Mouse (Mus musculus) liver, adult 2 months (tissue): Measurements from ENCODE around the gene Cldn18. TPM values are rescaled to one million over a fixed set of nuclear protein-coding genes. Genes with fewer than 3 reads are reported as not detected.

Source experiments
- DNase-seq: peaks from one replicate; pipeline ENCODE4 v3.0.0-alpha.2; 2011; ENCODE audit warnings: low read depth, low spot score; ENCODE audit errors: extremely low read depth
- H3K27ac ChIP-seq: fragments of 200-500 bp; replicated peaks from 2 replicates; pipeline ENCODE4 v1.5.1; 2012; ENCODE audit warnings: low read depth, mild to moderate bottlenecking, control low read depth, inconsistent platforms, low read length; ENCODE audit not compliant: insufficient read depth
- H3K27me3 ChIP-seq: fragments of 200-500 bp; 2 replicates; pipeline ENCODE4 v1.6.1; 2012; ENCODE audit warnings: mild to moderate bottlenecking, moderate library complexity, low read length, inconsistent platforms; ENCODE audit not compliant: control insufficient read depth, insufficient read depth
- H3K36me3 ChIP-seq: fragments of 200-500 bp; 2 replicates; pipeline ENCODE4 v1.6.1; 2012; ENCODE audit warnings: low read length, inconsistent platforms; ENCODE audit not compliant: control insufficient read depth, insufficient read depth
- H3K4me1 ChIP-seq: fragments of 200-500 bp; 2 replicates; pipeline ENCODE4 v1.6.1; 2011; ENCODE audit warnings: low read length; ENCODE audit not compliant: control insufficient read depth, insufficient read depth
- H3K4me3 ChIP-seq: fragments of 200-500 bp; 2 replicates; pipeline ENCODE4 v1.5.1; 2011; ENCODE audit warnings: low read depth, mild to moderate bottlenecking, control low read depth, low read length, moderate library complexity; ENCODE audit not compliant: insufficient read depth
- H3K79me2 ChIP-seq: fragments of 200-500 bp; 2 replicates; pipeline ENCODE4 v1.6.1; 2012; ENCODE audit warnings: inconsistent platforms, mild to moderate bottlenecking, low read length, moderate library complexity; ENCODE audit not compliant: control insufficient read depth, insufficient read depth
- H3K9ac ChIP-seq: fragments of 200-500 bp; 2 replicates; pipeline ENCODE4 v1.6.1; 2012; ENCODE audit warnings: low read depth, mild to moderate bottlenecking, control low read depth, inconsistent platforms, low read length
- CTCF ChIP-seq: fragments of 200-500 bp; IDR thresholded peaks from 2 replicates; pipeline ENCODE4 v1.5.1; 2011; ENCODE audit warnings: low read depth, low read length, control low read depth
- POLR2A ChIP-seq: fragments of 200-500 bp; IDR thresholded peaks from 2 replicates; pipeline ENCODE4 v1.6.1; 2011; ENCODE audit warnings: low read length, control low read depth; ENCODE audit not compliant: insufficient read depth; ENCODE audit errors: extremely low read depth
- WGBS: fragments of 180-500 bp; shearing (Covaris S2); methylation state at CpG from one replicate; pipeline ENCODE4 v1.1.7; 2018; 5-methylcytosine and 5-hydroxymethylcytosine counted together
- polyA plus RNA-seq: library from polyadenylated mRNA; depleted of rRNA; stranded (reverse); fragments of >200 nt; gene quantifications from 2 replicates; pipeline ENCODE4 v1.2.3, GENCODE M21; 2012
- total RNA-seq: library from RNA; depleted of rRNA; stranded (reverse); fragments of >200 nt; gene quantifications from 2 replicates; pipeline ENCODE4 v1.2.3, GENCODE M21; 2014

Cldn18 gene
- total and polyA plus RNA-seq, 2 experiments: not detected

GRCm38 (mm10) chr9:99694961-99695360 is 22.1 kb downstream of the Cldn18 start:
- no peak for TF ChIP-seq CTCF
- Histone ChIP-seq H3K4me1 (no peaks in the 10 kb centered on the region), H3K27ac (no peak overlapping the region), H3K4me3 (no peak overlapping the region), H3K27me3 (no peaks in the 10 kb centered on the region), H3K79me2 (no peaks in the 10 kb centered on the region), H3K36me3 (no peaks in the 10 kb centered on the region), H3K9ac (no peak overlapping the region)
- DNase-seq: no peak
- 67% methylated on average over 7 of the region's 7 CpGs for WGBS

- no peaks in the 10 kb centered on the region for H3K36me3 ChIP-seq
- TF ChIP-seq POLR2A (no peak), CTCF (no peak)
- H3K27ac ChIP-seq: no peak overlapping the region
- no peaks in the 10 kb centered on the region for H3K27me3 ChIP-seq
- no peaks in the 10 kb centered on the region for H3K79me2 ChIP-seq
- peaks cover 2% of the 10 kb centered on the region; the same call in 1 of the 2 replicates for H3K4me1 ChIP-seq
- H3K4me3 ChIP-seq: no peak overlapping the region
- WGBS: 84% methylated on average over 7 of the region's 7 CpGs
- DNase-seq: no peak
- no peak overlapping the region for H3K9ac ChIP-seq
These were observed 26.7 kb downstream of the Cldn18 start for GRCm38 (mm10) chr9:99690386-99690785.

- H3K79me2 ChIP-seq: no peaks in the 10 kb centered on the region
- 87% methylated on average over 5 of the region's 5 CpGs for WGBS
- no peaks in the 10 kb centered on the region for H3K36me3 ChIP-seq
- peak; percentile 88 for DNase-seq
- TF ChIP-seq CTCF (no peak), POLR2A (no peak)
- no peak overlapping the region for H3K27ac ChIP-seq
- no peaks in the 10 kb centered on the region for H3K27me3 ChIP-seq
- peaks cover 2% of the 10 kb centered on the region; the same call in 1 of the 2 replicates for H3K4me1 ChIP-seq
- no peak overlapping the region for H3K9ac ChIP-seq
- H3K4me3 ChIP-seq: no peak overlapping the region
These were observed 27.3 kb downstream of the Cldn18 start for GRCm38 (mm10) chr9:99689796-99690195.

GRCm38 (mm10) chr9:99685536-99686231 is 31.4 kb downstream of the Cldn18 start:
- WGBS: 68% methylated on average over 5 of the region's 5 CpGs
- no peak overlapping the region for H3K4me3 ChIP-seq
- no peaks in the 10 kb centered on the region for H3K27me3 ChIP-seq
- H3K36me3 ChIP-seq: no peaks in the 10 kb centered on the region
- no peak overlapping the region for H3K27ac ChIP-seq
- H3K4me1 ChIP-seq: peaks cover 2% of the 10 kb centered on the region; the same call in 1 of the 2 replicates
- H3K79me2 ChIP-seq: no peaks in the 10 kb centered on the region
- H3K9ac ChIP-seq: no peak overlapping the region
- DNase-seq: peak; percentile 35
- TF ChIP-seq POLR2A (no peak), CTCF (no peak)

GRCm38 (mm10) chr9:99685061-99685521 is 32.0 kb downstream of the Cldn18 start:
- WGBS: 52% methylated on average over 5 of the region's 5 CpGs
- Histone ChIP-seq H3K79me2 (no peaks in the 10 kb centered on the region), H3K9ac (no peak overlapping the region), H3K4me3 (no peak overlapping the region), H3K27ac (no peak overlapping the region), H3K4me1 (peaks cover 2% of the 10 kb centered on the region; the same call in 1 of the 2 replicates), H3K27me3 (no peaks in the 10 kb centered on the region), H3K36me3 (no peaks in the 10 kb centered on the region)
- no peak for DNase-seq
- no peak for TF ChIP-seq POLR2A
- no peak for TF ChIP-seq CTCF

GRCm38 (mm10) chr9:99681980-99682570 is 35.0 kb downstream of the Cldn18 start:
- Histone ChIP-seq H3K36me3 (no peaks in the 10 kb centered on the region), H3K27me3 (no peaks in the 10 kb centered on the region), H3K4me1 (no peaks in the 10 kb centered on the region), H3K79me2 (no peaks in the 10 kb centered on the region), H3K9ac (no peak overlapping the region), H3K4me3 (no peak overlapping the region), H3K27ac (no peak overlapping the region)
- DNase-seq: no peak
- TF ChIP-seq CTCF (no peak), POLR2A (no peak)
- 90% methylated on average over 21 of the region's 21 CpGs for WGBS
